Mouse (Mus musculus) retina, adult 2 months (tissue): ENCODE data around the gene Gm42420.

Experiments used
- DNase-seq: peaks from one replicate; pipeline ENCODE4 v3.0.0-alpha.2; 2012; ENCODE audit warnings: low read depth, low spot score

Gm42420 gene

GRCm38 (mm10) chr6:39573791-39574554 lies 11.6 kb upstream of the Gm42420 start, which contains the start of gene Adck2:
Adck2 (plus strand) TSS chr6:39573873.
- peak; percentile 74 for DNase-seq

- no peak for DNase-seq
Observed at GRCm38 (mm10) chr6:39574555-39574869, 11.0 kb upstream of the Gm42420 start.

- no peak for DNase-seq
Observed at GRCm38 (mm10) chr6:39574951-39575350, 10.6 kb upstream of the Gm42420 start.

- DNase-seq: no peak
Observed at GRCm38 (mm10) chr6:39579552-39579951, 6.0 kb upstream of the Gm42420 start.

- DNase-seq: no peak
Observed at GRCm38 (mm10) chr6:39580558-39580957, 5.0 kb upstream of the Gm42420 start.

GRCm38 (mm10) chr6:39581087-39581784 lies 4.3 kb upstream of the Gm42420 start:
- DNase-seq: no peak

- no peak for DNase-seq
Observed at GRCm38 (mm10) chr6:39591481-39591880, 5.9 kb downstream of the Gm42420 start.

- peak; percentile 93 for DNase-seq
Observed at GRCm38 (mm10) chr6:39592401-39593214, 7.1 kb downstream of the Gm42420 start, which contains the start of gene Ndufb2. Ndufb2 (plus strand) TSS chr6:39592574.

GRCm38 (mm10) chr6:39600851-39601250 lies 15.3 kb downstream of the Gm42420 start:
- DNase-seq: no peak

- DNase-seq: no peak
Observed at GRCm38 (mm10) chr6:39601828-39602227, 16.3 kb downstream of the Gm42420 start.

- DNase-seq: no peak
Observed at GRCm38 (mm10) chr6:39604565-39604964, 19.0 kb downstream of the Gm42420 start.

GRCm38 (mm10) chr6:39606056-39606455 lies 20.5 kb downstream of the Gm42420 start:
- DNase-seq: no peak

- DNase-seq: no peak
Observed at GRCm38 (mm10) chr6:39606862-39607261, 21.3 kb downstream of the Gm42420 start.

GRCm38 (mm10) chr6:39607365-39607764 lies 21.8 kb downstream of the Gm42420 start:
- DNase-seq: no peak

GRCm38 (mm10) chr6:39610207-39610606 lies 24.7 kb downstream of the Gm42420 start:
- no peak for DNase-seq

GRCm38 (mm10) chr6:39611296-39611695 lies 25.7 kb downstream of the Gm42420 start:
- no peak for DNase-seq
